Mouse (Mus musculus) layer of hippocampus, adult 11-12 months (tissue): Measurements from ENCODE around the gene Slc29a1.

Source experiments
- DNase-seq: peaks from one replicate; pipeline ENCODE4 v3.0.0; 2022; ENCODE audit warnings: low spot score

Gene Slc29a1

DNA sequence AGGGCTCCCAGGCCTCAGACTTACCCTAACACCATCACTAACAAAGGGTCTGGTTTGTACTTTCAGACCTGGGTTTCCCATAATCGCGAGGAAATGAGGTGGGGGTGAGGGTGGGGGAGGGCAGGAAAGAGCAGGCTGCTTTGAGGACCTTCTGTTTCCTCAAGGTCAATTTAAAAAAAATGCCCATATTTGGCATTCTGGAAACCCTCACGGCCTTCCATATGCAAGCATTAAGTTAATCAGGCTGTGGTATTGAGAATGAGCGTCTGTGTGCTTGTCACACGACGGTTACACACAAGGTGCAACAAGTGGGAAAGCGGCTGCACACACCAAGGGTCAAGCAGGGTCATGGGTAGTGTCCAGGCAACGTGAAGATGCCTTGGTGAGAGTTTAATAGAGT is 12.6 kb upstream of the Slc29a1 start:
- DNase-seq = no peak

DNA sequence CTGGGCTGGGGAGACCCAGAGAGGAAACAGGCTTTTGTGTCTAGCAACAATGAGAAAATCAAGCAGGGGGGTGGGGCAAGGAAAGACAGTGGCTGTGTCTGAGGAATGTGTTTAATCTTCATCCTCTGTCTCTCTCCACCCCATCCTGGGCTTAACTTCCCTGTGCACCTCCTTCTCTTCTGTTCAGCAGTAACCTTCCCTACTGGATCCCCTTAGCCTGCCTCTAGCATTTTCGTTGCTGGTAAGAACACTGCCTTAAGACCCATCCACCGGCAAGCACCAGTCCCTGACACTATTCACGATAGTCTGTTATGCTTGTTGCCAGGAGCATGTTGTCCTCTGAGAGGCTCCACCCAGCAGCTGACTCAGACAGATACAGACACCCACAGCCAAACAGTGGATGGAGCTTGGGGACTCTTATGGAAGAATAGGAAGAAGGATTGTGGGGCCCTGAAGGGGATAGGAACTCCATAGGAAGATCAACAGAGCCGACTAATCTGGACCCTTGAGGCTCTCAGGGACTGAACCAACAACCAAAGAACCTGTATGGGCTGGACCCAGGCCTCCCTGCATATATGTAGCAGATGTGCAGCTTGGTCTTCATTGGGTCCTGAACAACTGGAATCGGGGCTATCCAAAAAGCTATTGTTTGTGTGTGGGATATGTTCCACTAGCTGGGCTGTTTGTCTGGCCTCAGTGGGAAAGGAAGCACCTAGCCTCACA is 10.9 kb upstream of the Slc29a1 start:
- DNase-seq = no peak

DNA sequence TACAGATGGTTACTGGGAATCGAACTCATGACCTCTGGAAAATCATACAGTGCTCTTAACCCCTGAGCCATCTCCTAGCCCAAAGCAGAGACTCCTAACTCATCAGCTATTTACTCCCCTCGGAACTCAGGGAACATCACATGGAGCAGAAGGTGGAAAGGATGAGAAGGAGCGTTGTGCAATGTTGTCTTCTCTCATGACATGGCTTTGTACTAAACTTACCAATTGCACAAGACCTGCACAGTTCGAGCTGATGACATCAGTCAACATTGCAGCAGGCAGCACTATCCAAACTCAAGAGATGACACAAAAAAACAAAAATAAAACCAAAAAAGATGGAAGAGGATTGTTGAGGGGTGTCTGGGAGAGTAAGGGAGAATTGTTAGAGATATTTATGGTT is 9.0 kb upstream of the Slc29a1 start:
- no peak for DNase-seq

- DNase-seq = no peak
These were observed 7.8 kb upstream of the Slc29a1 start for GRCm38 (mm10) chr17:45606992-45607879.

DNA sequence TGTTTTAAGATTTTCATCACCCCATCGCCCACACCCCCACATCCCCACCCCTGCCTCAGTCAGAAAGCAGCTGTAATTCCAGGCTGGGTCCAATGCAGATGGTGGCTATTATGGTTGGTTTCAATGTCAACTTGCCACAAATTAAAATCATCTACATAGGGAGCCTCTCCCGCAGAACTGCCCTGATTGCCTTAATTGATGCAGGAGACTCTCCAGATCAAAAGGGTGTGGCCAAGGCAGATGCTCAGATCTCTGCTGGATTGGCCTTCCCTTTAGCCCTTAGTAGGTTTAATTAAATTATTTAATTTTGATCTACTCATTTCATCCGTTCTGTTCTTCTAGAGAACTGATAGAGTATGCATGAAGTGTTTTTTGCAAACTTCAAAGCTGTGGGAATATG is 3.6 kb upstream of the Slc29a1 start:
- DNase-seq = no peak

DNA sequence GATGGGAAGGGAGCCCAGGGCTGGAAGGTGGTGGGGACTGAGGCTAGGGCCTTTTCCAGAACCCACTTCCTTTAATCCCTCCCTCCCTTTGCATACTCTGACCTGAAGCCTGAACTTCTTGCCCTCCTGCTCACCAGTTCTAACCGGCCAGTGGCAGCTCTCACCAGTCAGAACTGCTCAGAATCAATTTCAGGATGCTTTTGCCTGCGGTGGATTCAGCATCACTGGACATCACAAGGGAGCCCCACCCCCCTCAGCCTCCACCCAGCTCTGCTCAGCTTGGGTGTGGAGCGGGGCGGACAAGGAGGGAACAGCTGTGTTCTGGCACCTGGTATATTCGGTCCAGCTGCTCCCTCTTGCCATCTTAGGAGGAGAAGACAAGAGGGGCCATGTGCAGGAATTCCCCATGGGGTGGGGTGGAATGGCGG is 2.5 kb upstream of the Slc29a1 start, which contains the start of gene Mymx:
Gene Mymx (minus strand): TSS at position 226 of the 428 bp plus-strand sequence.
- no peak for DNase-seq

DNA sequence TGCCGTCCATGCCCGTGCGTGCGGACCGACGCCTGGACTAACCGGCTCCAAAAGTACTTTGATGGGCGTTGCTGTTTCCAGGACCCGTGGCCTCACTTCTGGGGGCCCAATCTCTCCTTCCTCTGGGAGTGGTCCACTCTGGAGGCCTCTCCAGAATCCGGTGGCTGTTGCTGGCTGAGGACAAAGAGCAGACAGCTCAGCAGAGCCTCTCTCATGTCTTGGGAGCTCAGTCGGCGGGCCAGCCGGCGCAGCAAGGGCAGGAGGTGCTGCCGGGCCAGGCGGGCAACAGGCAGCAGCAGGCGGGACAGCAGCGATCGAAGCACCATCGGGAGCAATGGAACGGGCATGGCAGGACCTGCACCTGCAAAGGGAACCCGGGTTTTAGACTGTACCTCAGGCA is 1.9 kb upstream of the Slc29a1 start:
- DNase-seq = no peak

DNA sequence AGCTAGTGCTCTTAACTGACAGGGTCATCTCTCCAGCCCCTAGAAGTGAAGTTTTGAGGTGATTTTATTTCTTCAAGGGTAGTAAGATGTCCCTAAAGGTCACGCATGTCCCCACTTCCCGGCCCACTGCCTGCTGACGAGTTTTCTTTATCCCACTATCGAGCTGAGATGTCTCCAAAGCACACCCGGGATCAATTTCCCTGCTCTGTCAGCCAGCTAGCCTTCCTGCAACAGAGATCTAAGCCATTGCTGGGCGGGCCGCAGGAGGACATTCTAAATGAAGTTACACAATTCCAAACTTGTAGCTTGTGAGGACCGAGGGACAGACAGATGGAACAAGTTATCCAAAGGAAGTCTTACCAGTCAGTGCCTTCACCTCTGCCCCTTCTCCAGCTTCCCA is 861 bp upstream of the Slc29a1 start:
- DNase-seq = no peak

DNA sequence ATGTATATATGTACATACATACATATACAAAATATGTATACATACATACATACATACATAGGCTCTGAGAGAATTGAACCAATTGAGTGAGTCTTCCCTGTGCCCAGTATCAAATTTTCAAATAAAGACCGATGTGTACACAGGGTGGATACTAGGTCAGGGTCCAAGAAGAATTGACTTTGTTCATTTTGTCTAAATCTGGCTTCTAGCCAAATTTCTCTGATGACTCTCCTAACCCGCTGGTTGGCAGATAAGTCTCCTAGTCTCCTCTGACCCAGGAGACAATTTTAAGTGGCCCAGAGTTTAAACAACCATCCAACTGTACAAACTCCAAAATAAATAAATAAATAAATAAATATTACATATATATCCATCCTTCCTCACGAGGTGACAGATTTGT is 515 bp downstream of the Slc29a1 start:
- DNase-seq = no peak

- no peak for DNase-seq
These were observed 1.0 kb downstream of the Slc29a1 start for GRCm38 (mm10) chr17:45598376-45598775.

DNA sequence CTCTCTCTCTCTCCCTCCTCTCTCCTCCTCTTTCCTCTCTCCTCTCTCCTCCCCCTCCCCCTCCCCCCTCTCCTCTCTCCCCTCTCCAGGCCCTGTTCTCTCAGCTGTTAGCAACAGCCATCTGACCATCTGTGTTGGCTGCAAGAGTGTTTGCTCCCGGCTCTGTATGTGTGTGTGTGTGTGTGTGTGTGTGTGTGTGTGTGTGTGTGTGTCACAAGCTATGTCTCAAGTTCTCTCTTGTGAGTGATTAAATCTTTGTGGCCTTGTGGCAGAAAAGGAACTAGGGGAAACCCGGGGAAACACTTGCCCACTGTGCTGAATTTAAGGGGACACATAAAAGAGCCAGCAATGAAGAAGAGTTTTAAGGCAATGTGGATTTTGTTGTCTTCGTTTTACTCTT is 1.6 kb downstream of the Slc29a1 start:
- no peak for DNase-seq

DNA sequence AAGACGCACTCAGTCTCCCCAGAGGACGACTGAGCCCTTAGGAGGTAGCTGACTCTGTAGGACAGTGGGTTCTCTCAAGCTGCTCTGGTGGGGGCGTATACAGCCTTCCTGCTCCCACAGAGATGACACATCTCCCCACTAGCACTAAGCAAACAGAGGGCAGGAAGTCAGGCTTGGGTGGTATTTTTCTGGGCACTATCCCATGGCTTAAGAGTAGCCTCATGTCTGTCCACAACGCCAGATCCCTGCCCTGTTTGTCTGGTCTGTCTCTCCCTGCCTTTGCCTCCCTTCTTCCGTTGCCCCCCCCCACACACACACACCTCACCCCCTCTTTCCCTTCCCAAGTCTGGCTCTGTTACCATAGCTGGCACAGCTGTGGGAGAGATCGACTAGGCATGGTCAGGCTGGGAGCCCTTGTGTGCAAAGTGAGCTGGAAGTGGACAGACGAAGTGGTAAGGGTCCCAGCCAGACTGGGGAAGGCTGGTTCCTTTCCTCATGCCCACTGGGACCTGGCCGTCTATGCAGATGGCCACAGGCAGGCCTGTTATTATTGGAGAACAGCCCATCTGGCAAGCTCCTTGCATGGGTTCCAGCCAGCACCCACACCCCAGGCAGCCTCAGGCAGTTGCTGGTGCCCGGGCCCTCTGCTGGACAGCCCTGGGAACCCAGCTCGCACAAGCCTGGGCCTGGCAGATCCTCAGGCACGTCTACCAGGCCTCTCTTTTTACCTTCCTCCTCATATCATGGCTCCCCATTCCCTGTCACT is 2.6 kb downstream of the Slc29a1 start:
- peak; percentile 71 for DNase-seq

- DNase-seq = no peak
These were observed 3.5 kb downstream of the Slc29a1 start for GRCm38 (mm10) chr17:45595736-45596390.

GRCm38 (mm10) chr17:45594881-45595735 is 4.3 kb downstream of the Slc29a1 start:
- DNase-seq = peak; percentile 51

DNA sequence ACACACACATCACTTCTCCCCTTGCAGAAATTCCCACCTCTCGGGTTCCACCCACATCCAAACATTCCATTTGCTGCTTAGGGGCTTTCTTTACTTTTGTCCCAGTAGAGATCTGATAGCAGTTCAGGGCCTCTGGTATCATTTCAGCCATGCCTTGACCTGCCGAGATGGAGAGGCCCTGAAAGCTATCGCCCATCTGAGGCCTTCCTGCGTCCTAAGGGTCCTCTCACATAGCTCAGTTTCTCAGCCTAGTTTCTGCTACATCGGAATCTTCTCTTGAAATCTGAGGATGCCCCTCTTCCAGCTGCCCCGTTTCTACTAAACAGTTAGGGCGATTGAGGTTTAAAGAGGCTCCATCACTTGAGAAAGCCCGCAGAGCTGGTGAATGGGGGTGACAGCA is 5.2 kb downstream of the Slc29a1 start:
- DNase-seq = no peak

DNA sequence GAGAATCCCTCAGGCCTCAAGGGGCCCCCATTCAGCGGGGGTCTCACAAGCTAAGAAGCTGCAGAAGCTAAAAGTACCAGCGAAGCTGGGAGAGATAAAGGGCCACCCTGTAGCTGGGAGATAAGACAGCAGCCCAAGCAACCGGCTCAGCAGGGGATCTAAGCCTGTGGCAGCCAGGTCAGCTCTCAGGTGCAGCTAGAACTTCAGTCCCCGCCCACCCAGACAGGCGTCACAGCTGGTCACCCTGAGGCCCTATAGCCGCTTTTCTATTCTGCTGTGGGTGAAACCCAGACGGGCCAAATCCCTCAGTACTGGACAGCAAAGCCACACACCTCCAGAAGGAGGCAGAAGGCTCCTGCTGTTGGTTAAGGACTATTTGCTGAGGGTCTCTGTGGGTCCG is 5.9 kb downstream of the Slc29a1 start:
- DNase-seq = no peak

DNA sequence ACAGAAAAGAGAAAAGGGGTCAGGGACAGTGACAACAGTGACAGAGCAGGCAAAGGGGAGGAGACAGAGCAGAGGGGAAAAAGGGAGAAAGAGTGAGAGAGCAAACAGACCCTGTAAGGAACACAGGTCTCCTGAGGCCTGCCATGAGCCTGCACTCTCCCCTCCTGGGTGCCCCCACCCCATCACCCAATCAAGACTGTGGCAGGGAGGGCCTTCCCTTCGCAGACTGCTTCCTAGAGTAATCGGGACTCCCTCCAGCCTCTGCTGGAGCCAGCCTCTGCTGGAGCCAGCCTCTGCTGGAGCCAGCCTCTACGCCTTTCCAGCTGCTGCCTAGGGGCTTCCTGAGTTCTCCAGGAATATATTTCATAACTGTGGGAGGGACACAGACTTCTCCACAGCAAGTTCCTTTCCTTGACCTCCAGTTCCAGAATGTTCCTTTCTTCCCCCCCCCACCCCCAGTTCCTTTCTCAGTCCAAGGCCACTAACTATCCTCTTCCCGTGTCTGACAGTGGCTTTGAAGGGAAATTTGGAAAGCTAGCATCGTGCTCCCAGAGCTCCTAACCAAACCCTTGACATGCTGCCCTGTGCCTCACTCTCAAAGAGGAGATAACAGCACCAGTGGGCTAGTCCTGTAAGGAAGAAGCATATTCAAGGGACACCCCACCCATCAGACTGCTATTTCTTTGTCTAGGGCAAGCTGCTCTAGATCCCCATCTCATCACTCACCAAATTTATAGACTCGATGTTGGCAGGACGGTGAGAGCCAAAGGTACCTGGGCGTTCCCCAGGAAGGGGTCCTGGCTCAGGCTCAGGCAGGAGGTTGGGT is 6.6 kb downstream of the Slc29a1 start:
- DNase-seq = no peak

DNA sequence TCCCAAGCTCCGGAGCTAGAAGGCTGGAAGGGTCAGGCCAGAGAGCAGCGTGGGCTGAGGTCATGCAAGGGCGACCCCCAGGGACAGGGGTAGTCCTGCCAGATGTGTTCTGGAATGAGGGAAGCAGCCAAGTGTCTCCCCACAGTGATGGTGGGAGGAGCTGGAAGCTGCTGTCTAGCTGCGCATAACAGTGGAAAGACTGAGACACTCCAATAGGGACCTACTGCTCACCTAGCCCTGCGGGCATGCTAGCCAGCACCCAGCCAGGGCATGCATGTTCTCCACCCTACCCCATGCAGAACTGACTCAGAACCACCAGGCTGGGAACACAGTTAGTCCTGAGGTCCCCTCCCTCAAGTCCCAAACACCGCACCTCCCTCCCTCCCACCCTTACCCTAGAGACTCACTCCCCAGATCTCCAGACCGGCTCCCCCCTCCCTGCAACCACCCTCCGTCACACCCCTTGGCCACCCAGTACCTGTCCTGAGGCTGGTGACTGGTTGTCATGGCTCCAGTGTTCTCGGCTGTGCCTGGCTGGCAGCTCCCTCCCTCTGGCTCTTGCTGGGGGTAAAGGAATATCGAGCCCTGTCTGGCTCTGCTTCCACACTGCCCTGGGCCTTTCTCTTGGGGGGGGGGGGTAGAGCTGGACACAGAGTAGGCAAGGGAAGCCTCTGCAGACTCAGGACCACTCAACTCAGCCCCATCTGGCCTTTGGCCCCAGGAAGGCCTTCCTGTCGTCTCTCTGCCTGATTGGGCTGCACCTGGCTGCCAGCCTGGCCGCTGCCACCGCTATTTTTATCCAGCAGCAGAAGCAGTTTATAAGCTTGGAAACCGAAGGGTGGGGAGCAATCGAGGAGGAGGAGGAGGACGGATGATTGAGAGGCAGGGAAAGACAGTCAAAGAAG is 7.5 kb downstream of the Slc29a1 start:
- no peak for DNase-seq

- no peak for DNase-seq
These were observed 9.0 kb downstream of the Slc29a1 start for GRCm38 (mm10) chr17:45590410-45590809.
